Mouse (Mus musculus) cerebellum, adult 2 months (tissue): ENCODE measurements at regions not wholly inside any gene's neighbourhood (a gene's known extent, or its start where the extent isn't known, plus 50 kb on each side); places are given as distances from the start of the nearest gene placed in this dataset.

ENCODE experiments used
- CTCF ChIP-seq: fragments of 200-500 bp; IDR thresholded peaks from 2 replicates; pipeline ENCODE4 v1.5.1; 2011; ENCODE audit warnings: low read depth, mild to moderate bottlenecking, control low read depth, low read length, moderate library complexity, borderline replicate concordance; ENCODE audit not compliant: insufficient read depth
- POLR2A ChIP-seq: fragments of 200-500 bp; IDR thresholded peaks from 2 replicates; pipeline ENCODE4 v1.6.1; 2011; ENCODE audit warnings: low read length, control low read depth, borderline replicate concordance; ENCODE audit not compliant: insufficient read depth

- TF ChIP-seq CTCF (no peak), POLR2A (no peak)
These were observed 1208.9 kb upstream of the G6pd2 start for GRCm38 (mm10) chr5:60599460-60600299.
